Mouse (Mus musculus) midbrain, embryonic 12.5 days (tissue): ENCODE results near the gene Man1c1. TPM values are rescaled to one million over a fixed set of nuclear protein-coding genes. Genes with fewer than 3 reads are reported as not detected.

ENCODE experiments used
- ATAC-seq: fragments of 200-750 bp; cut with Nextera tagmentation; 2 replicates; pipeline ENCODE4 v1.8.0; 2017; ENCODE audit warnings: low read depth, moderate TSS enrichment, moderate library complexity; ENCODE audit not compliant: low FRiP score
- H3K27ac ChIP-seq: fragments of 300-500 bp; sonication (generic); replicated peaks from 2 replicates; pipeline ENCODE4 v1.5.1; 2016; ENCODE audit warnings: mild to moderate bottlenecking
- H3K27me3 ChIP-seq: fragments of 300-500 bp; sonication (generic); 2 replicates; pipeline ENCODE4 v1.6.1; 2016; ENCODE audit warnings: mild to moderate bottlenecking
- H3K36me3 ChIP-seq: fragments of 300-500 bp; sonication (generic); 2 replicates; pipeline ENCODE4 v1.6.1; 2016
- H3K4me1 ChIP-seq: fragments of 300-500 bp; sonication (generic); 2 replicates; pipeline ENCODE4 v1.6.1; 2016
- H3K4me2 ChIP-seq: fragments of 300-500 bp; sonication (generic); replicated peaks from 2 replicates; pipeline ENCODE4 v1.6.1; 2016; ENCODE audit warnings: mild to moderate bottlenecking, moderate library complexity
- H3K4me3 ChIP-seq: fragments of 300-500 bp; sonication (generic); 2 replicates; pipeline ENCODE4 v1.5.1; 2016; ENCODE audit warnings: mild to moderate bottlenecking
- H3K9ac ChIP-seq: fragments of 300-500 bp; sonication (generic); replicated peaks from 2 replicates; pipeline ENCODE4 v1.6.1; 2016; ENCODE audit warnings: mild to moderate bottlenecking, moderate library complexity
- H3K9me3 ChIP-seq: fragments of 300-500 bp; sonication (generic); 2 replicates; pipeline ENCODE4 v1.6.1; 2016; ENCODE audit warnings: mild to moderate bottlenecking
- WGBS: fragments of 180-500 bp; shearing (Covaris S2); methylation state at CpG from one replicate; pipeline ENCODE4 v1.1.7; 2016; 5-methylcytosine and 5-hydroxymethylcytosine counted together
- polyA plus RNA-seq: library from polyadenylated mRNA; unstranded; fragments of >200 nt; fragmentation: Nextera tagmentation; extraction: Ambion mirVana; gene quantifications from 2 replicates; pipeline ENCODE4 v1.2.1, GENCODE M21; 2016

The Man1c1 gene
- polyA plus RNA-seq, 1 experiment from 2014 or later: 5.4 TPM

GRCm38 (mm10) chr4:134740186-134740585, 36.1 kb upstream of the Man1c1 start:
- Histone ChIP-seq H3K36me3 (no peaks in the 10 kb centered on the region), H3K9ac (no peak overlapping the region), H3K27me3 (0 out of 2 replicates have a peak, but pooled peaks cover 9% of the 10 kb centered on the region), H3K4me1 (peaks cover 14% of the 10 kb centered on the region), H3K4me3 (no peak overlapping the region), H3K9me3 (no peaks in the 10 kb centered on the region), H3K4me2 (no peak overlapping the region), H3K27ac (no peak overlapping the region)
- ATAC-seq: no peak
- 99% methylated on average over 4 of the region's 4 CpGs for WGBS

- 96% methylated on average over 3 of the region's 3 CpGs for WGBS
- Histone ChIP-seq H3K4me2 (no peak overlapping the region), H3K9me3 (no peaks in the 10 kb centered on the region), H3K27me3 (0 out of 2 replicates have a peak, but pooled peaks cover 9% of the 10 kb centered on the region), H3K4me3 (no peak overlapping the region), H3K9ac (no peak overlapping the region), H3K36me3 (no peaks in the 10 kb centered on the region), H3K27ac (no peak overlapping the region), H3K4me1 (peaks cover 15% of the 10 kb centered on the region)
- no peak for ATAC-seq
Measured at GRCm38 (mm10) chr4:134739530-134739929, 35.4 kb upstream of the Man1c1 start.

GRCm38 (mm10) chr4:134737365-134737910, 33.3 kb upstream of the Man1c1 start:
- no peaks in the 10 kb centered on the region for H3K36me3 ChIP-seq
- no peak for ATAC-seq
- no peak overlapping the region for H3K4me2 ChIP-seq
- H3K9ac ChIP-seq: no peak overlapping the region
- no peaks in the 10 kb centered on the region for H3K9me3 ChIP-seq
- H3K27me3 ChIP-seq: 0 out of 2 replicates have a peak, but pooled peaks cover 9% of the 10 kb centered on the region
- WGBS: 58% methylated on average over 14 of the region's 14 CpGs
- peaks cover 14% of the 10 kb centered on the region; the same call in 1 of the 2 replicates for H3K4me1 ChIP-seq
- no peak overlapping the region for H3K4me3 ChIP-seq
- H3K27ac ChIP-seq: no peak overlapping the region

- peaks cover 14% of the 10 kb centered on the region; the same call in 1 of the 2 replicates for H3K4me1 ChIP-seq
- no peak overlapping the region for H3K27ac ChIP-seq
- no peak overlapping the region for H3K4me2 ChIP-seq
- 73% methylated on average over 7 of the region's 7 CpGs for WGBS
- no peak overlapping the region for H3K4me3 ChIP-seq
- no peaks in the 10 kb centered on the region for H3K36me3 ChIP-seq
- ATAC-seq: no peak
- no peak overlapping the region for H3K9ac ChIP-seq
- H3K27me3 ChIP-seq: 0 out of 2 replicates have a peak, but pooled peaks cover 6% of the 10 kb centered on the region
- H3K9me3 ChIP-seq: no peaks in the 10 kb centered on the region
Measured at GRCm38 (mm10) chr4:134736147-134736546, 32.1 kb upstream of the Man1c1 start.

GRCm38 (mm10) chr4:134734629-134735081, 30.6 kb upstream of the Man1c1 start:
- H3K9me3 ChIP-seq: no peaks in the 10 kb centered on the region
- no peak overlapping the region for H3K9ac ChIP-seq
- no peak for ATAC-seq
- no peaks in the 10 kb centered on the region for H3K36me3 ChIP-seq
- H3K4me3 ChIP-seq: no peak overlapping the region
- 0 out of 2 replicates have a peak, but pooled peaks cover 6% of the 10 kb centered on the region for H3K27me3 ChIP-seq
- H3K27ac ChIP-seq: no peak overlapping the region
- peaks cover 24% of the 10 kb centered on the region for H3K4me1 ChIP-seq
- 60% methylated on average over 9 of the region's 9 CpGs for WGBS
- no peak overlapping the region for H3K4me2 ChIP-seq

- H3K4me3 ChIP-seq: no peak overlapping the region
- no peaks in the 10 kb centered on the region for H3K9me3 ChIP-seq
- no peaks in the 10 kb centered on the region for H3K36me3 ChIP-seq
- H3K27ac ChIP-seq: no peak overlapping the region
- WGBS: 7% methylated on average over 12 of the region's 13 CpGs
- H3K27me3 ChIP-seq: 0 out of 2 replicates have a peak, but pooled peaks cover 7% of the 10 kb centered on the region
- H3K4me2 ChIP-seq: no peak overlapping the region
- no peak overlapping the region for H3K9ac ChIP-seq
- peaks cover 29% of the 10 kb centered on the region for H3K4me1 ChIP-seq
- ATAC-seq: no peak
Measured at GRCm38 (mm10) chr4:134734038-134734628, 30.0 kb upstream of the Man1c1 start.

GRCm38 (mm10) chr4:134733371-134733770, 29.3 kb upstream of the Man1c1 start:
- H3K9me3 ChIP-seq: no peaks in the 10 kb centered on the region
- ATAC-seq: no peak
- 47% methylated on average over 9 of the region's 9 CpGs for WGBS
- no peak overlapping the region for H3K9ac ChIP-seq
- H3K4me2 ChIP-seq: no peak overlapping the region
- 0 out of 2 replicates have a peak, but pooled peaks cover 11% of the 10 kb centered on the region for H3K27me3 ChIP-seq
- H3K36me3 ChIP-seq: no peaks in the 10 kb centered on the region
- H3K27ac ChIP-seq: no peak overlapping the region
- peaks cover 30% of the 10 kb centered on the region for H3K4me1 ChIP-seq
- H3K4me3 ChIP-seq: no peak overlapping the region

- ATAC-seq: no peak
- Histone ChIP-seq H3K4me1 (peaks cover 25% of the 10 kb centered on the region), H3K36me3 (no peaks in the 10 kb centered on the region), H3K4me3 (no peak overlapping the region), H3K27me3 (peaks cover 11% of the 10 kb centered on the region; the same call in 1 of the 2 replicates), H3K27ac (no peak overlapping the region), H3K9ac (no peak overlapping the region), H3K4me2 (no peak overlapping the region), H3K9me3 (no peaks in the 10 kb centered on the region)
- WGBS: 6% methylated on average over 8 of the region's 8 CpGs
Measured at GRCm38 (mm10) chr4:134730106-134730505, 26.0 kb upstream of the Man1c1 start.

- no peak overlapping the region for H3K27ac ChIP-seq
- no peaks in the 10 kb centered on the region for H3K36me3 ChIP-seq
- H3K4me1 ChIP-seq: peaks cover 17% of the 10 kb centered on the region
- 67% methylated on average over 13 of the region's 13 CpGs for WGBS
- no peak overlapping the region for H3K4me2 ChIP-seq
- H3K27me3 ChIP-seq: peaks cover 5% of the 10 kb centered on the region; the same call in 1 of the 2 replicates
- no peak overlapping the region for H3K9ac ChIP-seq
- H3K4me3 ChIP-seq: no peak overlapping the region
- no peaks in the 10 kb centered on the region for H3K9me3 ChIP-seq
- ATAC-seq: no peak
Measured at GRCm38 (mm10) chr4:134725735-134726345, 21.8 kb upstream of the Man1c1 start.

- 56% methylated on average over 4 of the region's 4 CpGs for WGBS
- Histone ChIP-seq H3K27ac (no peak overlapping the region), H3K9me3 (no peaks in the 10 kb centered on the region), H3K4me3 (no peak overlapping the region), H3K4me2 (no peak overlapping the region), H3K27me3 (peaks cover 9% of the 10 kb centered on the region; the same call in 1 of the 2 replicates), H3K9ac (no peak overlapping the region), H3K4me1 (peaks cover 9% of the 10 kb centered on the region), H3K36me3 (no peaks in the 10 kb centered on the region)
- ATAC-seq: no peak
Measured at GRCm38 (mm10) chr4:134724974-134725373, 20.9 kb upstream of the Man1c1 start.

GRCm38 (mm10) chr4:134723251-134723650, 19.2 kb upstream of the Man1c1 start:
- Histone ChIP-seq H3K4me2 (no peak overlapping the region), H3K4me3 (no peak overlapping the region), H3K9ac (no peak overlapping the region), H3K9me3 (no peaks in the 10 kb centered on the region), H3K4me1 (no peaks in the 10 kb centered on the region), H3K27me3 (peaks cover 4% of the 10 kb centered on the region; the same call in 1 of the 2 replicates), H3K36me3 (no peaks in the 10 kb centered on the region), H3K27ac (no peak overlapping the region)
- 69% methylated on average over 3 of the region's 3 CpGs for WGBS
- no peak for ATAC-seq

- H3K27ac ChIP-seq: no peak overlapping the region
- no peak overlapping the region for H3K9ac ChIP-seq
- no peaks in the 10 kb centered on the region for H3K9me3 ChIP-seq
- no peak overlapping the region for H3K4me3 ChIP-seq
- H3K27me3 ChIP-seq: peaks cover 4% of the 10 kb centered on the region; the same call in 1 of the 2 replicates
- no peaks in the 10 kb centered on the region for H3K36me3 ChIP-seq
- WGBS: 82% methylated on average over 6 of the region's 6 CpGs
- H3K4me2 ChIP-seq: no peak overlapping the region
- no peak for ATAC-seq
- no peaks in the 10 kb centered on the region for H3K4me1 ChIP-seq
Measured at GRCm38 (mm10) chr4:134721076-134721475, 17.0 kb upstream of the Man1c1 start.
